Mouse (Mus musculus) c-Kit-positive CD71-negative TER-119-negative erythroid progenitor cells, embryonic 14.5 days (primary cell): Measurements from ENCODE around the gene Ugt2b5.
"Not testable (repeated sequence)": the region's sequence is repeated elsewhere in the genome, so short reads cannot be mapped to it uniquely, and the experiment has no call there.

ENCODE experiments used
- DNase-seq: peaks from one replicate; pipeline ENCODE4 v3.0.0-alpha.2; 2013; ENCODE audit warnings: low read depth

Gene Ugt2b5

GRCm38 (mm10) chr5:87140196-87140595 lies at the start of gene Ugt2b5:
TSS of gene Ugt2b5 (minus strand) at chr5:87140318.
- not testable (repeated sequence) for DNase-seq

GRCm38 (mm10) chr5:87175780-87176179 lies 35.7 kb upstream of the Ugt2b5 start:
- DNase-seq = not testable (repeated sequence)

- no peak for DNase-seq
Measured at GRCm38 (mm10) chr5:87174671-87175070, 34.6 kb upstream of the Ugt2b5 start.

- DNase-seq = no peak
Measured at GRCm38 (mm10) chr5:87147741-87148454, 7.8 kb upstream of the Ugt2b5 start.

- DNase-seq = no peak
Measured at GRCm38 (mm10) chr5:87142865-87143456, 2.8 kb upstream of the Ugt2b5 start.

- not testable (repeated sequence) for DNase-seq
Measured at GRCm38 (mm10) chr5:87103697-87104096, 36.4 kb downstream of the Ugt2b5 start.

GRCm38 (mm10) chr5:87092346-87093027 lies 47.6 kb downstream of the Ugt2b5 start, which contains the start of gene Ugt2b36:
TSS of gene Ugt2b36 (minus strand) at chr5:87092555.
- DNase-seq = no peak

GRCm38 (mm10) chr5:87091111-87091510 lies 49.0 kb downstream of the Ugt2b5 start:
- no peak for DNase-seq

GRCm38 (mm10) chr5:87089264-87089663 lies 50.9 kb downstream of the Ugt2b5 start:
- no peak for DNase-seq

- no peak for DNase-seq
Measured at GRCm38 (mm10) chr5:87086269-87086668, 53.8 kb downstream of the Ugt2b5 start.
